Mouse (Mus musculus): Measurements from ENCODE around the gene Slc39a3.

GRCm38 (mm10) chr10:80981564-80982112 is 55.6 kb downstream of the Slc39a3 start:
- TF ChIP-seq POLR2A (IDR thresholded peaks at IDR 0.05; ENCODE audit: insufficient read length, low read depth) (no peak), POLR2AphosphoS2 (IDR thresholded peaks at IDR 0.05; ENCODE audit: insufficient read length, low read depth) (no peak)

Measured in myocyte (in vitro differentiated cells).